Mouse (Mus musculus) hindbrain, embryonic 13.5 days (tissue): ENCODE measurements at regions not wholly inside any gene's neighbourhood (a gene's known extent, or its start where the extent isn't known, plus 50 kb on each side); places are given as distances from the start of the nearest gene placed in this dataset.
"Not testable (repeated sequence)": the region's sequence is repeated elsewhere in the genome, so short reads cannot be mapped to it uniquely, and the experiment has no call there.

Experiments
- ATAC-seq: fragments of 200-750 bp; cut with Nextera tagmentation; 2 replicates; pipeline ENCODE4 v1.8.0; 2017; ENCODE audit warnings: moderate TSS enrichment; ENCODE audit not compliant: low FRiP score
- H3K27ac ChIP-seq: fragments of 300-500 bp; sonication (generic); 2 replicates; pipeline ENCODE4 v1.5.1; 2015; ENCODE audit warnings: inconsistent platforms, mild to moderate bottlenecking, moderate library complexity
- H3K27me3 ChIP-seq: fragments of 300-500 bp; sonication (generic); 2 replicates; pipeline ENCODE4 v1.6.1; 2015; ENCODE audit warnings: mild to moderate bottlenecking, inconsistent platforms
- H3K36me3 ChIP-seq: fragments of 300-500 bp; sonication (generic); 2 replicates; pipeline ENCODE4 v1.6.1; 2015; ENCODE audit warnings: mild to moderate bottlenecking, inconsistent platforms
- H3K4me1 ChIP-seq: fragments of 300-500 bp; sonication (generic); replicated peaks from 2 replicates; pipeline ENCODE4 v1.6.1; 2015; ENCODE audit warnings: inconsistent platforms
- H3K4me2 ChIP-seq: fragments of 300-500 bp; sonication (generic); 2 replicates; pipeline ENCODE4 v1.6.1; 2015; ENCODE audit warnings: inconsistent platforms, mild to moderate bottlenecking, moderate library complexity
- H3K4me3 ChIP-seq: fragments of 300-500 bp; sonication (generic); 2 replicates; pipeline ENCODE4 v1.5.1; 2015; ENCODE audit warnings: mild to moderate bottlenecking, inconsistent platforms
- H3K9ac ChIP-seq: fragments of 300-500 bp; sonication (generic); 2 replicates; pipeline ENCODE4 v1.6.1; 2015; ENCODE audit warnings: mild to moderate bottlenecking, inconsistent platforms
- H3K9me3 ChIP-seq: fragments of 300-500 bp; sonication (generic); 2 replicates; pipeline ENCODE4 v1.6.1; 2016; ENCODE audit warnings: inconsistent platforms
- WGBS: fragments of 180-500 bp; shearing (Covaris S2); methylation state at CpG from one replicate; pipeline ENCODE4 v1.1.7; 2015; 5-methylcytosine and 5-hydroxymethylcytosine counted together

GRCm38 (mm10) chr4:22699561-22699960, 211.4 kb upstream of the Pou3f2 start:
- Histone ChIP-seq H3K27ac (no peak overlapping the region), H3K27me3 (no peaks in the 10 kb centered on the region), H3K36me3 (no peaks in the 10 kb centered on the region), H3K4me2 (no peak overlapping the region), H3K4me3 (no peak overlapping the region), H3K9ac (no peak overlapping the region), H3K4me1 (no peaks in the 10 kb centered on the region), H3K9me3 (peaks cover 15% of the 10 kb centered on the region)
- WGBS: 96% methylated on average over 12 of the region's 12 CpGs
- no peak for ATAC-seq

- peaks cover 5% of the 10 kb centered on the region for H3K4me1 ChIP-seq
- ATAC-seq: no peak
- peak overlapping the region; percentile 41 for H3K4me2 ChIP-seq
- no peak overlapping the region for H3K9ac ChIP-seq
- H3K4me3 ChIP-seq: no peak overlapping the region
- no peaks in the 10 kb centered on the region for H3K27me3 ChIP-seq
- no peak overlapping the region for H3K27ac ChIP-seq
- no peaks in the 10 kb centered on the region for H3K9me3 ChIP-seq
- H3K36me3 ChIP-seq: no peaks in the 10 kb centered on the region
- 3% methylated on average over 7 of the region's 7 CpGs for WGBS
These were observed 179.7 kb upstream of the Pou3f2 start for GRCm38 (mm10) chr4:22667733-22668381.

- 68% methylated on average over 3 of the region's 3 CpGs for WGBS
- no peak overlapping the region for H3K4me3 ChIP-seq
- H3K36me3 ChIP-seq: no peaks in the 10 kb centered on the region
- H3K9ac ChIP-seq: no peak overlapping the region
- ATAC-seq: no peak
- no peak overlapping the region for H3K27ac ChIP-seq
- no peaks in the 10 kb centered on the region for H3K27me3 ChIP-seq
- no peak overlapping the region for H3K4me2 ChIP-seq
- H3K4me1 ChIP-seq: no peaks in the 10 kb centered on the region
- H3K9me3 ChIP-seq: 0 out of 2 replicates have a peak, but pooled peaks cover 5% of the 10 kb centered on the region
These were observed 157.4 kb upstream of the Pou3f2 start for GRCm38 (mm10) chr4:22645616-22646015.

GRCm38 (mm10) chr4:22608922-22609321, 120.8 kb upstream of the Pou3f2 start:
- Histone ChIP-seq H3K9me3 (no peaks in the 10 kb centered on the region), H3K4me3 (no peak overlapping the region), H3K4me1 (no peaks in the 10 kb centered on the region), H3K27me3 (no peaks in the 10 kb centered on the region), H3K9ac (no peak overlapping the region), H3K4me2 (no peak overlapping the region), H3K27ac (no peak overlapping the region), H3K36me3 (no peaks in the 10 kb centered on the region)
- no peak for ATAC-seq
- 75% methylated on average over 2 of the region's 2 CpGs for WGBS

GRCm38 (mm10) chr4:22602164-22602563, 114.0 kb upstream of the Pou3f2 start:
- H3K4me3 ChIP-seq, ATAC-seq, H3K4me2 ChIP-seq, H3K36me3 ChIP-seq, H3K9ac ChIP-seq, H3K4me1 ChIP-seq, H3K27me3 ChIP-seq, H3K27ac ChIP-seq, H3K9me3 ChIP-seq: not testable (repeated sequence)

- Histone ChIP-seq H3K4me3 (no peak overlapping the region), H3K4me1 (no peaks in the 10 kb centered on the region), H3K9ac (no peak overlapping the region), H3K9me3 (no peaks in the 10 kb centered on the region), H3K36me3 (no peaks in the 10 kb centered on the region), H3K27me3 (no peaks in the 10 kb centered on the region), H3K27ac (no peak overlapping the region), H3K4me2 (no peak overlapping the region)
- no peak for ATAC-seq
These were observed 99.0 kb upstream of the Pou3f2 start for GRCm38 (mm10) chr4:22587162-22587561.

GRCm38 (mm10) chr4:22565959-22566358, 77.8 kb upstream of the Pou3f2 start:
- Histone ChIP-seq H3K4me3 (no peak overlapping the region), H3K27ac (no peak overlapping the region), H3K36me3 (no peaks in the 10 kb centered on the region), H3K4me1 (peaks cover 17% of the 10 kb centered on the region), H3K27me3 (no peaks in the 10 kb centered on the region), H3K9ac (no peak overlapping the region), H3K4me2 (no peak overlapping the region), H3K9me3 (no peaks in the 10 kb centered on the region)
- ATAC-seq: peak; percentile 75; the same call in 1 of the 2 replicates
- 57% methylated on average over 2 of the region's 2 CpGs for WGBS

- Histone ChIP-seq H3K4me2 (0 out of 2 replicates have a peak overlapping the region, but pooled peaks have one; percentile 10), H3K9ac (0 out of 2 replicates have a peak overlapping the region, but pooled peaks have one; percentile 35), H3K36me3 (no peaks in the 10 kb centered on the region), H3K27ac (no peak overlapping the region), H3K27me3 (no peaks in the 10 kb centered on the region), H3K9me3 (no peaks in the 10 kb centered on the region), H3K4me3 (no peak overlapping the region), H3K4me1 (peaks cover 17% of the 10 kb centered on the region)
- peak; percentile 78 for ATAC-seq
- whole genome bisulfite sequencing: 27% methylated on average over 10 of the region's 10 CpGs
These were observed 76.4 kb upstream of the Pou3f2 start for GRCm38 (mm10) chr4:22564532-22564931.
